In the genomic region with DNA sequence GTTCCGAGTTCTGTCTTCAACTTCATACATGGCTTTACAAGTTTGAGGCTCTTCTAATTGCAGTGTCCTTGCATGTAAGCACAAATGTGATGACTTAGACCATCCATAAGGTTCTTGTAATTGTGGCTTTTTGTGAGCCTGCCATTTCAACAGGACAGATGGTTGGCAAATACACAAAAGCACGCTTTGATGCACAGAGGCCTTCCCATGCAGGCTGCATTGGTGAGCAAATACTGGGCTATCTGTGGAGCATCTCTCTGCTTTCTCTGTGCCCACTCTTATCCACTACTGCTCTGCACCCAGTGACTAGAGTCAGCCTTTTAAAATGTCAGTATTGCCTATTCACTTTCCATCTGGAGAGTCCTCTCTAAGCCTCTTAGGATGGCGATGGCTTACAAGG, we compare ENCODE assay signal across 20 mouse cellular contexts. TPM values are rescaled to one million over a fixed set of nuclear protein-coding genes. Genes with fewer than 3 reads are reported as not detected.
DNase-seq lines count a peak whose midpoint lies in the region; ATAC-seq and TF ChIP-seq lines count a peak whose summit lies in the region.
"Had no signal": no experiment of that assay in that cellular context is flagged by ENCODE, and none has a peak within 500 bp of the region (broad histone marks: within the 10 kb centered on the region; RNA-seq: fewer than 3 reads in every experiment).

No protein-coding gene starts in this region.

- peak overlapping the region; percentile 57; the same call in 1 of the 2 replicates for H3K27ac ChIP-seq in cerebellum, adult 2 months (ENCODE audit: insufficient read depth, low read length)
- H3K27ac ChIP-seq: embryonic facial prominence, embryonic 10.5 days; forebrain, embryonic 13.5 days; heart, adult 2 months; heart, embryonic 15.5 days; hindbrain, embryonic 15.5 days had no signal

- TF ChIP-seq CTCF in cerebellum, adult 2 months (IDR thresholded peaks at IDR 0.05; ENCODE audit: borderline replicate concordance, insufficient read depth, low read depth, low read length) = no peak

- peak; percentile 52 for ATAC-seq in cerebellum, adult (ENCODE audit: insufficient number of reproducible peaks, low FRiP score, low TSS enrichment)
- ATAC-seq: CD4-positive, CD25-positive, alpha-beta regulatory T cell, adult 4 months; forebrain, embryonic 13.5 days; forebrain, postnatal 0 days; intestine, embryonic 16.5 days had no signal

- WGBS in cerebellum, adult 2 months = 49% methylated on average over 3 of the region's 3 CpGs

- peaks cover 25% of the 10 kb centered on the region; the same call in 1 of the 2 replicates for H3K4me1 ChIP-seq in cerebellum, adult 2 months (ENCODE audit: control insufficient read depth, insufficient read depth, low read length)
- H3K4me1 ChIP-seq: forebrain, embryonic 13.5 days; heart, embryonic 15.5 days; hindbrain, embryonic 15.5 days had no signal

- no peak overlapping the region for H3K4me3 ChIP-seq in cerebellum, adult 2 months (replicated peaks; ENCODE audit: insufficient read depth, low read depth, low read length)
- H3K4me3 ChIP-seq: embryonic facial prominence, embryonic 10.5 days; forebrain, embryonic 13.5 days; heart, adult 2 months; heart, embryonic 15.5 days; hindbrain, embryonic 15.5 days had no signal

- TF ChIP-seq POLR2A in cerebellum, adult 2 months (IDR thresholded peaks at IDR 0.05; ENCODE audit: borderline replicate concordance, insufficient read depth, low read length) = no peak

- DNase-seq in cerebellum, postnatal 4 days (ENCODE audit: low spot score in 2 of 2) = no peak
- DNase-seq in cerebellum, adult 2 months = peak; percentile 65 to 81
- peak; percentile 59 to 63 for DNase-seq in cerebellum, postnatal 10 days
- DNase-seq in spleen, adult 18-20 months = no peak
- no peak for DNase-seq in kidney, adult 11 months
- DNase-seq in kidney, adult 8-10 months = no peak
- DNase-seq: adrenal gland, postnatal 14 days; B cell, adult 2 months; forebrain, postnatal 0 days; gastrocnemius, postnatal 14 days; heart, adult 2 months; heart, postnatal 14 days had no signal

- no peaks in the 10 kb centered on the region for H3K27me3 ChIP-seq in cerebellum, adult 2 months (ENCODE audit: control insufficient read depth, insufficient read depth, low read length)
- H3K27me3 ChIP-seq: forebrain, embryonic 13.5 days; heart, embryonic 15.5 days; hindbrain, embryonic 15.5 days had no signal

RNA-seq across cellular contexts. Expression of a gene that starts 5.3 kb away (rescaled TPM):
- polyA plus RNA-seq in cerebellum, adult 2 months (2012; rRNA removed) = 108 and 112 TPM in 2 replicates
- polyA plus RNA-seq: G1E had no signal

Comparison
In these comparisons a context has a peak if more than half of its experiments do, and no peak if none do; other contexts are left out.
1. DNase-seq: peak in cerebellum, adult 2 months (2 of 2) and cerebellum, postnatal 10 days (2 of 2); none in cerebellum, postnatal 4 days (0 of 2), spleen, adult 18-20 months (0 of 2), kidney, adult 11 months (single experiment) and kidney, adult 8-10 months (0 of 2).